Mouse (Mus musculus) cerebral cortex, adult 2 months (tissue): Measurements from ENCODE around the gene Galnt10.

ENCODE experiments used
- whole genome bisulfite sequencing: fragments of 180-500 bp; shearing (Covaris S2); methylation state at CpG from one replicate; pipeline ENCODE4 v1.1.7; 2018; 5-methylcytosine and 5-hydroxymethylcytosine counted together

Galnt10 gene

GRCm38 (mm10) chr11:57660156-57660555 lies 14.9 kb downstream of the Galnt10 start:
- 83% methylated on average over 4 of the region's 4 CpGs for WGBS

- 79% methylated on average over 5 of the region's 5 CpGs for WGBS
Measured at GRCm38 (mm10) chr11:57660814-57661213, 15.6 kb downstream of the Galnt10 start.

- WGBS: 92% methylated on average over 19 of the region's 19 CpGs
Measured at GRCm38 (mm10) chr11:57661492-57662229, 16.4 kb downstream of the Galnt10 start.

- 86% methylated on average over 4 of the region's 4 CpGs for WGBS
Measured at GRCm38 (mm10) chr11:57662231-57662630, 17.0 kb downstream of the Galnt10 start.

- 87% methylated on average over 12 of the region's 12 CpGs for WGBS
Measured at GRCm38 (mm10) chr11:57663271-57663670, 18.0 kb downstream of the Galnt10 start.

- 84% methylated on average over 5 of the region's 5 CpGs for WGBS
Measured at GRCm38 (mm10) chr11:57664741-57665140, 19.5 kb downstream of the Galnt10 start.

- 97% methylated on average over 8 of the region's 8 CpGs for WGBS
Measured at GRCm38 (mm10) chr11:57668271-57668670, 23.0 kb downstream of the Galnt10 start.

GRCm38 (mm10) chr11:57669522-57669921 lies 24.3 kb downstream of the Galnt10 start:
- WGBS: 86% methylated on average over 6 of the region's 6 CpGs

GRCm38 (mm10) chr11:57671120-57671697 lies 26.0 kb downstream of the Galnt10 start:
- WGBS: 45% methylated on average over 5 of the region's 5 CpGs

GRCm38 (mm10) chr11:57671797-57672196 lies 26.6 kb downstream of the Galnt10 start:
- WGBS: 90% methylated on average over 10 of the region's 10 CpGs

- 87% methylated on average over 9 of the region's 9 CpGs for WGBS
Measured at GRCm38 (mm10) chr11:57672995-57673394, 27.8 kb downstream of the Galnt10 start.

- WGBS: 38% methylated on average over 12 of the region's 12 CpGs
Measured at GRCm38 (mm10) chr11:57673977-57674687, 28.9 kb downstream of the Galnt10 start.

GRCm38 (mm10) chr11:57677261-57677660 lies 32.0 kb downstream of the Galnt10 start:
- 73% methylated on average over 3 of the region's 3 CpGs for WGBS

- 69% methylated on average over 7 of the region's 7 CpGs for WGBS
Measured at GRCm38 (mm10) chr11:57682589-57682988, 37.3 kb downstream of the Galnt10 start.

- WGBS: 64% methylated on average over 12 of the region's 12 CpGs
Measured at GRCm38 (mm10) chr11:57683125-57683524, 37.9 kb downstream of the Galnt10 start.

GRCm38 (mm10) chr11:57683931-57684330 lies 38.7 kb downstream of the Galnt10 start:
- 80% methylated on average over 8 of the region's 8 CpGs for WGBS

GRCm38 (mm10) chr11:57684891-57685290 lies 39.6 kb downstream of the Galnt10 start:
- 61% methylated on average over 5 of the region's 5 CpGs for WGBS

- WGBS: 55% methylated on average over 10 of the region's 10 CpGs
Measured at GRCm38 (mm10) chr11:57685689-57686454, 40.6 kb downstream of the Galnt10 start.

GRCm38 (mm10) chr11:57686797-57687196 lies 41.6 kb downstream of the Galnt10 start:
- WGBS: 92% methylated on average over 12 of the region's 12 CpGs

- WGBS: 97% methylated on average over 9 of the region's 9 CpGs
Measured at GRCm38 (mm10) chr11:57687258-57687657, 42.0 kb downstream of the Galnt10 start.

GRCm38 (mm10) chr11:57688179-57688929 lies 43.1 kb downstream of the Galnt10 start:
- 79% methylated on average over 14 of the region's 14 CpGs for WGBS
